Mouse (Mus musculus) large intestine, adult 2 months (tissue): ENCODE data around the gene D8Ertd738e. TPM values are rescaled to one million over a fixed set of nuclear protein-coding genes. Genes with fewer than 3 reads are reported as not detected.

Source experiments
- DNase-seq: peaks from one replicate; pipeline ENCODE4 v3.0.0-alpha.2; 2012; ENCODE audit warnings: low read depth, low spot score
- WGBS: fragments of 180-500 bp; shearing (Covaris S2); methylation state at CpG from one replicate; pipeline ENCODE4 v1.1.7; 2018; 5-methylcytosine and 5-hydroxymethylcytosine counted together
- polyA plus RNA-seq: library from polyadenylated mRNA; depleted of rRNA; stranded (reverse); fragments of >200 nt; gene quantifications from 2 replicates; pipeline ENCODE4 v1.2.3, GENCODE M21; 2012; rRNA removed

The D8Ertd738e gene
- polyA plus RNA-seq, 1 experiment: 137 TPM

DNA sequence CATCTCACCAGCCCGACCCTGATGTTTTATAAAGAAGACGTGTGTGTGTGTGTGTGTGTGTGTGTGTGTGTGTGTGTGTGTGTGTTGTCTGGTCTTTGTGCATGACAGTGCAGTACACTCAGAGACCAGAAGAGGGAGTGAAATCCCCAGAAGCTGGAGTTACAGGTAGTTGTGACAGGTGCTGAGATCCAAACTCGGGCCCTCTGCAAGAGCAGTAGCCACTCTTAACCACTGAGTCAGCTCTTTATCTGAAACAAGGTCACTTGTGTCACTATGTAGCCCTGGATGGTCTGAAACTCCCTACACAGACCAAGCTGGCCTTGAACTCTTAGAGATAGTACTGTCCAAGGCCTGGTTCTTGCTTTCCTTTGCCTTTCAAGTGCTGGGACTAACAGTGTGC is 42.9 kb downstream of the D8Ertd738e start:
- WGBS: 89% methylated on average over 3 of the region's 3 CpGs
- DNase-seq: no peak

GRCm38 (mm10) chr8:84205073-84205472 is 44.4 kb downstream of the D8Ertd738e start:
- no peak for DNase-seq
- 91% methylated on average over 5 of the region's 5 CpGs for WGBS

- no peak for DNase-seq
- WGBS: 40% methylated on average over 13 of the region's 13 CpGs
Measured at GRCm38 (mm10) chr8:84203975-84204772, 45.3 kb downstream of the D8Ertd738e start.

DNA sequence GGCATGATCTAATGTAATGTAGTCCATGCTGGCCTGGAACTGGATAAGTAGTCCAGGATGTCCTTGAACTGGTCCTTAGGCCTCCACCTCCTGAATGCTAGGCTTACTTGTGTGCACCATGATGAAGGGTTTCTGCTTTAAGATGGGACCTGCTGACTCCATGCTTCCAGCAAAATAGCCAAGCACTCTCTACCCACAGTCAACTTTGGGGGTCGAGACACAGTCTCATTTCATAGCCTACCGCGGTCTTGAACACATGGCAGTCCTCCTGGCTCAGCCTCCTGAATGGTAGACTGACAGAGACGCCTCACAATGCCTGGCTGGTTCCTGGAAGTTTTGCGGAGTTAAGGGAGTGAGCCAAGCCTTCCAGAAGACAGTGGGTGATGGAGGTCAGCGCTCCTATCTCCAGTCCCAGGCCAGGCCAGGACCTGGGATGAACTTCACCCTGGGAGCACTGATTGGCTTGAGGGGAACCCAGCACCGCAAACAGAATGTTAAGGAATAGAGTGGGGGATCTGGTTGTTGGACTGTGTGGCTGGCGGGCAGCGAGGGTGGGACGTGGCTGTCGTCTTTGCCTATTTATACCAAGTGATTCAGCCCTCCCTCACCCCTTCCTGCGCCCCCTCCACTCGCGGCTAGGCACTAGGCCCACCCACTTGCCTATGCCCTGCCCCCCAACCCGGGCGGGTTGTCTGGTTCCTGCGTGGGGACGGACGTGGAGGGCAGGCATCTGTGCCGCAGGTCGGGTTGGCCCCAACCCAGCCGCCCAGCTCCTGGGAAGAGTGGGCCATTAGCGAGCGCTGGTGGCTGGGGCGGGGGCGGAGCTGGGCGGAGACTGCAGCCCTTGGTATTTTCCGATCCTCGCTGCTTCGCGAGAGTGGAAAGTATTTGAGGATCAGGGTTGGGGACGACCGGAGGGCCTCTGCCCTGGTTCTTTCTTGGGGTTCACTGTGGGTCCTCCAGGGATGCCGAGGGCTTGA is 46.3 kb downstream of the D8Ertd738e start:
- no peak for DNase-seq
- WGBS: 13% methylated on average over 34 of the region's 34 CpGs

DNA sequence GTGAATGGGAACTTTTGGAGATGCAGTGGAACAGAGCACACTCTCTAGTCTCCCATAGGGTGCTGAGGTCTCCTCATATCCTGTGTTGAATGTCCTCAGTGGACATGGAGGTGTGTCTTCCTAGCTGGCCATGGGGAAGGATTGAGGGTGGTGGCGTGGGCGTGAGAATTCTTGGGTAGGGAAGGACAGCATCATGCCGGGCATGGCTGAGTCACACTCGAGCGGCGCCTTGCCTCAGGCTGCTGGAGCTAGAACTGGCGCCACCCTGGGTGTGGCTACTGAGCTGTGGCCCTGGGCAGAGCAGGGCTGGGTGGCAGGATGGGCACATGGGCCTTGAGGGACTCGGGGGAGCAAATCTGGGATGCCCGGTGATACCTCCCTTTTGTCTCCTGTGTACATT is 47.1 kb downstream of the D8Ertd738e start:
- DNase-seq: no peak
- 8% methylated on average over 9 of the region's 9 CpGs for WGBS

GRCm38 (mm10) chr8:84201545-84202245 is 47.8 kb downstream of the D8Ertd738e start:
- DNase-seq: no peak
- WGBS: 22% methylated on average over 15 of the region's 15 CpGs

- WGBS: 2% methylated on average over 70 of the region's 70 CpGs
- no peak for DNase-seq
Measured at GRCm38 (mm10) chr8:84200652-84201544, 48.6 kb downstream of the D8Ertd738e start.

DNA sequence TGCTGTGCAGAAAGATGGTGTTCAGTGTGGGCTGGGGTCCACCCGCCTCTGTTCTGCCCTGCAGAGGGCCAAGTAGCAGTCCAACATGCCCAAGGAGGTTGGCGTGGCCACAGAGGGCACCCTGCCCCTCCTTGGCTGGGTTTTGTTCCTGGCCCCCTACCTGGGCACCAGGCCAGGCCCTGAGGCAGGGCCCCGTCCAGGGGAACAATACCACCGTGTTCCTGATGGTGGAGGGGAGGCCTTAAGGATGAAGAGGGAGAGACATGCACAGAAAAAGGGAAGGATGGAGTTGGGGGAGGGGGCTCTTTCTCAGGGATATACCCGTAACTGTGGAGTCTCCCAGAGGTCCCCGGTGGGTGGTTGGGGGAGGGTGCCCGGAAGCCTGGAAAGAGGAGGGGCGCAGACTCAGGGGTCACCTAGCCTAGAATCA is 49.4 kb downstream of the D8Ertd738e start:
- WGBS: 44% methylated on average over 8 of the region's 8 CpGs
- no peak for DNase-seq

DNA sequence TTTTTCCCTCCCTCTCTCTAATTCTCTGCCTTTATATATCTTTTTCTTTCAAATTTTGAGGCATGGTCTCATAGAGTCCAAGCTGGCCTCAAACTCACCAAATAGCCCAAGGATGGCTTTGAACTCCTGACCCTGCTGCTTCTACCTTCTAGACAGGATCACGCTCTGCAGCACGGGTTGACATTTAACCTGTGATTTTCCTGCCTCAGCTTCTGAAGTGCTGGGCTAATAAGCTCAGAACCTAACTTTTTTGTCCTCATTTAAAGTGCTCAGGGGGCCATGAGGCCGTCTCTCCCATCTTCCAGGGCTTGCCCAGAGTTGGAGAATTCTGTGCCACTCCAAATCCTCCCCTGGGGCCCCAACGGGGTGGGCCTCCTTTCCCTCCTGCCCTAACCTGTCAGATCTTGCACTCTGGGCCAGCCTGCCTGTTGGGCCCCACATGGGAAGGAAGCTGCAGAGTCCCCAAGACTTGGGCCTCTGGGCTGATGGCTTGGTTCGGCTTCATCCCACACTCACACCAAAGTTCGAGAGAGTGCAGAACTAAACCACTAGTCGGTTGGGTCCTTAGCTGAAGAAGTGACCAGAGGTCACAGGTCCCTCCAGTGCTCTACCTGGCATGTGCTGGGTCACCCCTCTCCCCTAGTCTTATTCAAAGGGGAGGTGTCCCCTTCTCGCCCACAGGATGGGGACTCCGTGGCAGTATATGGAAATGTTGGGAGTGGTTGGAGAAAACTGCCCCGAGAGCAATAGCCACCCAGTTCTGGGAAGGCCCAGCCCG is 50.0 kb downstream of the D8Ertd738e start:
- DNase-seq: no peak
- 58% methylated on average over 11 of the region's 11 CpGs for WGBS

DNA sequence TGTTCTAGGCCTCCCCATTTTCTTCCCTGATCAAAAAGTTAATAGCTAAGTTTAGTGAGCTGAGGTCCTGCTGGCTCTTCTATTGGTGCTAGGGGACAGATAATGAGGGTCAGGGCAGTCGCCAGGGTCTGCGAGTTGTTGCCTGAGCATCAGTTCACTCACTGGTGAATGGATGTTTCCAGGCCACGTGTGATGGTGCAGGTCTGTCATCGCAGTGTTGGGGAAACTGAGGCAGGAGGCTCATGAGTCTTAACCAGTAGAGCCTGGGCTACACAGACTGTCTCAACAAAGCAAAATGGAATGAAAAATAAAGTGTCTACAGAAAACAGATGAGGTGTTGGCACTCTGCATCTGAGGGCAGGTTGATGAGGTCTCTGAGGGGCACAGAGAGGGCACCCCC is 50.6 kb downstream of the D8Ertd738e start:
- no peak for DNase-seq
- WGBS: 49% methylated on average over 4 of the region's 4 CpGs

DNA sequence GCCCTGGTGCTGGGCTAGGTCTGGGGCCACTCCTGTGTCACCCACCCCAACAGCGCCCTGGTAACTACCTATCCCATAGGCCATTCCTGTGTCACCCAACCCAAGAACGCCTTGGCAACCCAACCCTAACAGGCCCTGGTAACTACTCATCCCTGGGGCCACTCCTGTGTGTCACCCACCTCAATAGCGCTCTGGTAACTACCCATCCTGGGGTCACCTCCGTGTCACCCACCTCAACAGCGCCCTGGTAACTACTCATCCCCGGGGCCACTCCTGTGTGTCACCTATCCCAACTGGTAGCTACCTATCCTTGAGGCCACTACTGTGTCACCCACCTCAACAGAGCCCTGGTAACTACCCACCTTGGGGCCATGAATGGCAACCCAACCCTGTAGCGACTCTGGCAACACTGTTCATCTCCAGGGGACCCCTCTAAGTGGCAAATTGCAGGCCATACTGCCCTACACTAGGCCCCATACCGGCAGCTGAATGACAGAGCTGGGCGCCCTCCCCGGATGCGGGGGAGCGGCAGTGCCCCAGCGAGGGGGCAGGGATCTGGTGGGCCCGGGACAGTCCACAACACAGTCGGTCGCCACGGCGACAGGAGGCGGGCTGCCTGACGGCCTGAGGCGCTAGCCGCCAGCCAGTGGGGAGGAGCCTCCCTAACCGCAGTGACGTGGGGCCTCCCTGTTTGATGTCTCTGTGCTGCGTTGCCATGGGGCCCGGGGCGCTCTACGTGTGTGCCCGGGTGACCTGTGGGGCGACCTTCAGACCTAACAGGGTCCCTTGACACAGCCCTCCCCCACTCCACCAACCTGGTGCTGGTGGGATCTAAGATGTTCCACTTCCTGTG is 51.4 kb downstream of the D8Ertd738e start:
- no peak for DNase-seq
- 2% methylated on average over 30 of the region's 30 CpGs for WGBS

DNA sequence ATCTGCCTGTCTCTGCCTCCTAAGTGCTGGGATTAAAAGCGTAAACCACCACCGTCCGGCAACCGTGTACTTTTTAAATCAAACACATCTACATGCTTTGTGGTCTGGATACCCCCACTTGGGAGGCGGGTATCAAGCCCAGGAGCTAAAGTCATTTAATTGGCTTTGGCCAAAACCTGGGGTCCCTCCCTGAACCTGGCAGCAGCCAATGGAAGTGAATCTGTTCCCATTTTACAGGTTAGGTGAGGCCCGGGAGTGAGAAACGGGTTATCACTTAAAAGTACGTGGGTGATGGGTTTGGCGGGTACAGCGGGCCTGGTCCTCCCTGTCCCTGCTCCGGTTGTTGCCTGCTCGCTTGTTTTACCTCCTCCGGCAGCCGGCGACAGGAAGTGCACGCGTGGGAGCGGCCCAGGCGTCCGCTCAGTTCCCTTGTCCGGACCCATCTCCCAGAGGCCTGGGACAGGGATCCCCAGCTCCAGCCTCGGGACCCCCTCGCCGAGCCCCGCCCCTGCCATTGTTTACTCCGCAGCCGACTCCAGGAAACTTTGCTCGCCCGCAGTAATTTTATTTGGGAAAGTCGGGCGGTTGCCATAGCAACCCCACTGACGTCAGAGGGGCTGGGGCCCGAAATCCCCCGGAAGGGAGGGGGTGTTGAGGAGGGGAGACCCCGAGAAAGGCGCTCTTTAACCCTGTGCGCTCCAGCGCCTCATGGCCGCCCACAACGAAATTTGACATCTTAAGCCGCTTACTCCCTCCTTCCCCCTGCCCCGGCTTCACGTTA is 52.2 kb downstream of the D8Ertd738e start:
- WGBS: 5% methylated on average over 43 of the region's 43 CpGs
- no peak for DNase-seq

Other genes with a start within 250 kb of the D8Ertd738e start
- gene 1700067K01Rik, start 248.2 kb downstream of the D8Ertd738e start, polyA plus RNA-seq: 0.27 and 0.30 TPM in 2 replicates
- gene 2210011C24Rik, start 237.5 kb downstream of the D8Ertd738e start, polyA plus RNA-seq: 2.3 and 3.2 TPM in 2 replicates
- 0.11 TPM in 1 of 2 replicates, not detected in the other for gene Palm3, start 228.2 kb downstream of the D8Ertd738e start, polyA plus RNA-seq
- gene Il27ra, start 207.1 kb downstream of the D8Ertd738e start, polyA plus RNA-seq: 5.5 and 6.5 TPM in 2 replicates
- 0.49 and 0.56 TPM in 2 replicates for gene Rln3, start 204.7 kb downstream of the D8Ertd738e start, polyA plus RNA-seq
- gene Gm10643, start 184.6 kb downstream of the D8Ertd738e start, polyA plus RNA-seq: 0.82 and 1.1 TPM in 2 replicates
- gene Rfx1, start 182.9 kb downstream of the D8Ertd738e start, polyA plus RNA-seq: 19.0 and 25.2 TPM in 2 replicates
- 73.4 and 87.9 TPM in 2 replicates for gene Dcaf15, start 145.0 kb downstream of the D8Ertd738e start, polyA plus RNA-seq
- 5.6 and 5.9 TPM in 2 replicates for gene Podnl1, start 123.7 kb downstream of the D8Ertd738e start, polyA plus RNA-seq
- gene Cc2d1a, start 101.8 kb downstream of the D8Ertd738e start, polyA plus RNA-seq: 30.2 and 38.0 TPM in 2 replicates
- 0.22 and 0.32 TPM in 2 replicates for gene 4930432K21Rik, start 101.7 kb downstream of the D8Ertd738e start, polyA plus RNA-seq
- 0.22 and 0.30 TPM in 2 replicates for gene Nanos3, start 64.5 kb downstream of the D8Ertd738e start, polyA plus RNA-seq
- gene Zswim4, start 12.7 kb downstream of the D8Ertd738e start, polyA plus RNA-seq: 10.4 and 16.4 TPM in 2 replicates
- 23.6 and 35.9 TPM in 2 replicates for gene Mri1, start 7.6 kb upstream of the D8Ertd738e start, polyA plus RNA-seq
- 31.5 and 38.3 TPM in 2 replicates for gene Ccdc130, start 20.7 kb upstream of the D8Ertd738e start, polyA plus RNA-seq
- 5.2 and 11.0 TPM in 2 replicates for gene Cacna1a, start 138.7 kb upstream of the D8Ertd738e start, polyA plus RNA-seq